Mouse (Mus musculus): ENCODE results near the gene Ogdh.

DNA sequence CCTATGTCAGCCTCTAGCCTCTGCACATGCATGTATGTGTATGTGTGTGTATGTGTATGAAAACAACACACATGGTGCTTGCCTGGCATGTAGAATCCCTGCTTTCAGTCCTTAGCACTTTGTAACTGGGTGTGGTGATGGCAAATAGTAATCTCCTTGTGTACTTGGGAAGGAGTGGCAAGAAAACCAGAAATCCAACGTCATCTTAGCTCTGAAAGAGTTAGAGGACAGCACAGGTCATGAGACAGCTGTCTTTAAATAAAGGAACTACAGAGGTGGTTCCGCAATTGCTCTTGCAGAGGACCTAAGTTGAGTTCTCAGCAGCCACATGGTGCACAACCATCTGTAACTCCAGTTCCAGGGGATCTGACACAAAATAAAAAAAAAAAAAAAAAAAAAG, 8.0 kb downstream of the Ogdh start:
- TF ChIP-seq POLR2A (IDR thresholded peaks at IDR 0.05; ENCODE audit: extremely low read depth, insufficient read depth, low read length) (no peak), CTCF (IDR thresholded peaks at IDR 0.05; ENCODE audit: low read depth, low read length) (no peak)
